Mouse (Mus musculus) ES-Bruce4 (cell line): ENCODE data around the gene Clip1.

ENCODE experiments used
- CTCF ChIP-seq: IDR thresholded peaks from one replicate; pipeline ENCODE4 v1.8.1; 2011; ENCODE audit warnings: low read depth, low read length
- EP300 ChIP-seq: IDR thresholded peaks from 2 replicates; pipeline ENCODE4 v1.6.1; 2011; ENCODE audit warnings: low read depth, low read length; ENCODE audit not compliant: insufficient read depth
- POLR2A ChIP-seq: IDR thresholded peaks from one replicate; pipeline ENCODE4 v1.8.1; 2011; ENCODE audit warnings: low read length; ENCODE audit not compliant: insufficient read depth

DNA sequence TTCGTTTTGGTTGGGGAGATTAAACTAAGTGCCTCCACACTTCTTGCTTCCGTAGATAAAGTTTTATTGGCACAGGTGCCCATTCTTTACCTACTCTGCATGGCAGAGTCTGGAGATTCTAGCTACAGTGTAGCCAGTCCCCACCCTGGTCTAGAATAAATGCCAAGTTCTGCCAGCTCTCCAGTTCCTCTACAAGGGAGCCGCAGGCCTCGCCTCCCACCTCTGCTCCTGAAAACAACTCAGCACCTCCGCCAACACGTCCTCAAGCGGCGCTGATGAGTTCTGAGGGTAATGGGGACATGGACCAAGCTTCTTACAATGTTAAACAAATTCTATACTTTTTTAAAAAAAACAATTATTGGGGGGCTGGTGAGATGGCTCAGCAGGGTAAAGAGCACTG, 124.8 kb downstream of the Clip1 start:
- TF ChIP-seq CTCF, result no peak
- TF ChIP-seq POLR2A, result no peak
- no peak for TF ChIP-seq EP300
